Mouse (Mus musculus) intestine, postnatal 0 days (tissue): ENCODE data around the gene Zyg11a. TPM values are rescaled to one million over a fixed set of nuclear protein-coding genes. Genes with fewer than 3 reads are reported as not detected.

Experiments used
- ATAC-seq: fragments of 200-750 bp; cut with Nextera tagmentation; 2 replicates; pipeline ENCODE4 v1.8.0; 2017; ENCODE audit warnings: mild to moderate bottlenecking, moderate TSS enrichment, moderate library complexity
- H3K27ac ChIP-seq: fragments of 300-500 bp; sonication (generic); 2 replicates; pipeline ENCODE4 v1.5.1; 2014; ENCODE audit warnings: mild to moderate bottlenecking, low read depth, low read length, moderate library complexity
- H3K27me3 ChIP-seq: fragments of 300-500 bp; sonication (generic); replicated peaks from 2 replicates; pipeline ENCODE4 v1.6.1; 2014; ENCODE audit warnings: low read length, mixed read lengths; ENCODE audit not compliant: control insufficient read depth, insufficient read depth
- H3K36me3 ChIP-seq: fragments of 300-500 bp; sonication (generic); 2 replicates; pipeline ENCODE4 v1.6.1; 2014; ENCODE audit warnings: mild to moderate bottlenecking, moderate library complexity; ENCODE audit not compliant: control insufficient read depth, insufficient read depth
- H3K4me1 ChIP-seq: fragments of 300-500 bp; sonication (generic); replicated peaks from 2 replicates; pipeline ENCODE4 v1.6.1; 2014; ENCODE audit warnings: antibody characterized with exemption, low read length, mixed read lengths; ENCODE audit not compliant: control insufficient read depth, insufficient read depth
- H3K4me2 ChIP-seq: fragments of 300-500 bp; sonication (generic); replicated peaks from 2 replicates; pipeline ENCODE4 v1.6.1; 2014; ENCODE audit warnings: low read depth, mild to moderate bottlenecking, moderate library complexity
- H3K4me3 ChIP-seq: fragments of 300-500 bp; sonication (generic); 2 replicates; pipeline ENCODE4 v1.5.1; 2014; ENCODE audit warnings: low read depth, low read length
- H3K9ac ChIP-seq: fragments of 300-500 bp; sonication (generic); 2 replicates; pipeline ENCODE4 v1.6.1; 2014; ENCODE audit warnings: mild to moderate bottlenecking, low read depth, low read length
- H3K9me3 ChIP-seq: fragments of 300-500 bp; sonication (generic); 2 replicates; pipeline ENCODE4 v1.6.1; 2016; ENCODE audit warnings: mixed run types; ENCODE audit not compliant: control insufficient read depth
- CTCF ChIP-seq: sonication (generic); IDR thresholded peaks from 2 replicates; pipeline ENCODE4 v1.5.1; 2016; ENCODE audit warnings: low read depth, mild to moderate bottlenecking, control low read depth, antibody characterized with exemption, moderate library complexity
- WGBS: fragments of 180-500 bp; shearing (Covaris S2); extraction: QIAGEN DNeasy Blood & Tissue Kit; methylation state at CpG from one replicate; pipeline ENCODE4 v1.1.7; 2014; 5-methylcytosine and 5-hydroxymethylcytosine counted together
- polyA plus RNA-seq: library from polyadenylated mRNA; unstranded; fragments of >200 nt; fragmentation: Nextera tagmentation; extraction: Ambion mirVana; gene quantifications from 2 replicates; pipeline ENCODE4 v1.2.1, GENCODE M21; 2015

Gene Zyg11a
- polyA plus RNA-seq, result 0.10 and 0.18 TPM in 2 replicates

DNA sequence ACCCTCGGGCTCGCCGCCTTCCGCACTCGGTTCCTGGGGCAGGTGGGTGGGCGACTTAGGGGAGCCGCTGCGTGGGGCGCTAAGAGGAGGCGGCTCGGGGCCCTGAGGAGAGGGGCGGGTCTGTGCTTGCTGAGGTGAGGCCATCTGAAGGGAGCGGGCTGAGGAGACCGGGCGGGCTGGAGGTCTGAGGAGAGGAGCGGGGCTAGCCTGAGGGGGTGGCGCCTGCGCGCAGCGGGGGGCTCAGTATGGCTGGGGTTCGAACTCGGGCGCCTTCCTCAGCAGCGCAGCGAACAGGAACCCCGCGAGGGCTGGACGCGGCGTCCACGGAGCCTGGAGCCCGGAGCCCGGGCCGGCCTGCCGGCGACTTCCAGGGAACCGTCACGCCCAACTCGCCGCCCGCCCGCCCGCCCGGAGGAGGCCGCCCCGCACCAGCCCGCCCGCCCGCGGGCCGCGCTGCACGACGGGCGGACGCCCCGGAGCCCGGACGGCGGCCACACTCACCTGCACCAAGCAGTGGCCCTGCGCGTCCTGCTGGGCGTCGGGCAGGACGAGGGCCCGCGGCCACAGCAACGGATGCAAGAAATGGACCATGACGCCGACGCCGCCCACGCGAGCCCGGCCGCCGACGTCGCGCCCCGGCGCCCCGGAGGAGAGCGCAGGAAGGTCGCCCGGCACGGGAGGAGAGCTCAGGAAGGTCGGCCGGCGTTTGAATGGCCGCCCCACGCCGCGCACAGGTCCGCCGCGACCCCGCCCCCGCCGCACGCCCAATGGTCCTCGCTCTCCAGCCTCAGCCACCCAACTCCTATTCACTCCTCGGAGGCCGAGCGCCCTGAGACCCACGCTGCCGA lies at the start of gene Zyg11a:
Zyg11a (minus strand) TSS at position 717 of the 848 bp plus-strand sequence.
- TF ChIP-seq CTCF, result no peak
- WGBS, result 2% methylated on average over 98 of the region's 107 CpGs
- peak; percentile 63 for ATAC-seq

DNA sequence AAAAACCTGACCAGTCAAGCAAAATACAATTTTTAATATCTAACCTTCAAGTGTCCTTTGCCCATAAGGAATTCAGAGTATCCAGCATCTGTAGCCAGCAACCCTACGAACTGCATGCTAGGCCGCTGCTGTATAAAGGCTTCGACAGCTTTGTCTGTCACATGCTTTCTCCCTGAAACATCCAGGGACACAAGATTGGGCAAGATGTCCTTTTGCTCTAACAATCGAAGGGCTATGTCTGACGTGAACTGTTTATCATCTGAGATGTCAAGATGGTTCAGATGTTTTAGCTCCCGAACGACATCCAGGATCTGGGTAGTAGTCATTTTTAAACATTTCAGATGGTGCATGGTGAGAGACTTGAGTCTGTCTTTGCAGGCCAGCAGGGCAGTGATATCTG lies 47.9 kb upstream of the Zyg11a start:
- 93% methylated on average over 7 of the region's 7 CpGs for WGBS
- no peak for ATAC-seq
- no peak overlapping the region for H3K27ac ChIP-seq
- H3K4me3 ChIP-seq, result no peak overlapping the region
- peaks cover 26% of the 10 kb centered on the region for H3K36me3 ChIP-seq
- H3K9me3 ChIP-seq, result no peaks in the 10 kb centered on the region
- H3K9ac ChIP-seq, result no peak overlapping the region
- no peaks in the 10 kb centered on the region for H3K27me3 ChIP-seq
- TF ChIP-seq CTCF, result no peak
- H3K4me2 ChIP-seq, result no peak overlapping the region
- no peaks in the 10 kb centered on the region for H3K4me1 ChIP-seq

More for the DNA sequence above, at the start of gene Zyg11a:
- 0 out of 2 replicates have a peak, but pooled peaks cover 4% of the 10 kb centered on the region for H3K27me3 ChIP-seq
- no peaks in the 10 kb centered on the region for H3K9me3 ChIP-seq
- H3K27ac ChIP-seq, result no peak within 1 kb of the TSS
- peak within 1 kb of the TSS; percentile 42; the same call in 1 of the 2 replicates for H3K9ac ChIP-seq
- H3K36me3 ChIP-seq, result no peaks in the 10 kb centered on the region
- H3K4me1 ChIP-seq, result no peaks in the 10 kb centered on the region
- H3K4me3 ChIP-seq, result peak within 1 kb of the TSS; percentile 47
- H3K4me2 ChIP-seq, result peak within 1 kb of the TSS; percentile 85

DNA sequence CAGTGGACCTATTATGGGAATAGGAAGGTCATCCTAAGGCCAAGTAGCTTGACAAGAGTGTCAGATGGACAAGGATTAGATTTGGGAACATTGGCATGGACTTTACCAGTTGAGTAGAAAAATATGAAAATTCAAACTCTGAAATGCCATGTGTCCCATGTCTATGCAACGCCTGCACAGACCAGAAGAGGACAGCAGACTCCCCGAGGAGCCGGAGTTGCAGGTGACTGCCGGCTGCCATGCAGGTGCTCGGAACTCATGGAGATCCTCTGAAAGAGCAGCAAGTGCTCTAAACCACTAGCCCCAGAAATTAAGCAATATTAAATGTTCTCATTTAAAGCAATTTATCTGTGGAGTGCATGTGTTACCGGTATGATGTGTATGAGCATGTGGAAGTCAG lies 35.5 kb upstream of the Zyg11a start:
- no peak overlapping the region for H3K27ac ChIP-seq
- H3K4me3 ChIP-seq, result no peak overlapping the region
- no peak overlapping the region for H3K4me2 ChIP-seq
- WGBS, result 92% methylated on average over 6 of the region's 6 CpGs
- H3K36me3 ChIP-seq, result peaks cover 53% of the 10 kb centered on the region
- H3K9me3 ChIP-seq, result no peaks in the 10 kb centered on the region
- no peak overlapping the region for H3K9ac ChIP-seq
- no peak for ATAC-seq
- H3K4me1 ChIP-seq, result no peaks in the 10 kb centered on the region
- TF ChIP-seq CTCF, result peak; percentile 62
- no peaks in the 10 kb centered on the region for H3K27me3 ChIP-seq

DNA sequence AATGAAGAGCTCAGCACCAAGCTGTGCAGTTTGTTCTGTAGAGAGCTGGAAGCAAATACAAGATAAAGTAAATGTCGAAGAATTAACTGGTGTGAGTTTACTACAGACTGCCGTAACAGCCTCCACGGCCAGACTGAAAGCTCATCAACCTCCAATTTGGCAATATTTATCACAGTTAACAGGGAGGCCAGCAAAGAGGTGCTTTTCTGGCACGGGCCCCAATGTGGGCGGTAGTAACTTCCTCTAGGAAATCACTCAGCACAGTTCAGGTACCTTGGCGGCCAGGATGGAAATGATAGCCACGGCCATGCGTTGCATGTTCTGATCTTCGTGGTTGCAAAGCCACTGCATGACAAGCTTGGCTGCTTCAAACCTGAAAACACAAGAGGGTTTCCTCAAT lies 32.7 kb upstream of the Zyg11a start:
- Histone ChIP-seq H3K4me1 (no peaks in the 10 kb centered on the region), H3K27ac (no peak overlapping the region), H3K36me3 (peaks cover 46% of the 10 kb centered on the region), H3K27me3 (no peaks in the 10 kb centered on the region), H3K9me3 (no peaks in the 10 kb centered on the region), H3K9ac (no peak overlapping the region), H3K4me2 (no peak overlapping the region), H3K4me3 (no peak overlapping the region)
- no peak for ATAC-seq
- WGBS, result 91% methylated on average over 9 of the region's 9 CpGs
- TF ChIP-seq CTCF, result no peak

DNA sequence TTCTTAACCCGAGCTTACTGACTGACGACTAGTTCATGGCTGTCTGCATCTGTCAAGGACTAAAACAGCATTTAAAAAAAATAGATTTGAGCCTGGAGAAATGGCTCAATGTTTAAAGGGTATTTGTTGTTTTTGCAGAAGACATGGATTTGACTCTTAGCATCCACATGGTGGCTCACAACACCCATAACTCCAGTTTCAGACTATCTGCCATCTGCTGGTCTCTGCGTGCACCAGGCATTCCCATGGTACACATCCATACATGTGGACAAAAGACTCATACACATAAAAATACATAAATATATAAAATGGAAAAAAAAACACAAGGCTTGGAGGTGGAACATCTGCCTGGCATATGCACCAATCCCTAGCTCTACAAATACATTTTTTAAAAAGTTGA lies 31.5 kb upstream of the Zyg11a start:
- no peaks in the 10 kb centered on the region for H3K4me1 ChIP-seq
- TF ChIP-seq CTCF, result peak; percentile 49
- H3K9me3 ChIP-seq, result no peaks in the 10 kb centered on the region
- H3K27me3 ChIP-seq, result no peaks in the 10 kb centered on the region
- ATAC-seq, result no peak
- no peak overlapping the region for H3K4me2 ChIP-seq
- WGBS, result 92% methylated on average over 3 of the region's 3 CpGs
- H3K4me3 ChIP-seq, result no peak overlapping the region
- no peak overlapping the region for H3K27ac ChIP-seq
- H3K36me3 ChIP-seq, result peaks cover 41% of the 10 kb centered on the region
- H3K9ac ChIP-seq, result no peak overlapping the region

DNA sequence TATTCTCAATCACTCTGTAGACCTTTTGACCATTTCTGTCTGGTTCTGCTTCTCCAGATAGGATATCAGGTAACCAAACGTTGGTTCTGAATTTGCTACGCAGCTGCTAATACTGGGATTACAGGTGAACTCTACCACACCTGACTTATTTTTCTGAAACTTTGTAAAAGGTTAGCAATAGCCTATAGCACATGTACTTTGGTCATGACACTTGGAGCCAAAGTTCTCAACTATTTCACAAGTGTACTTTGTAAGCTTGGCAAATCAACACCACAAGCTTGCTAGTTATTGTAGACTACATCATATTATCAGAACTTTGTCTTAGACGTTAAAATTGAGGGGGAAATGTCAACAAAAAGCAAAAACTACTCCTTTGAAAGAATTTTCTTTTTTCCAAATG lies 15.8 kb upstream of the Zyg11a start:
- ATAC-seq, result peak; percentile 83

More for the DNA sequence above, 15.8 kb upstream of the Zyg11a start:
- 43% methylated on average over 3 of the region's 3 CpGs for WGBS
- Histone ChIP-seq H3K9me3 (no peaks in the 10 kb centered on the region), H3K27ac (peak overlapping the region; percentile 81), H3K36me3 (peaks cover 44% of the 10 kb centered on the region), H3K4me2 (no peak overlapping the region), H3K27me3 (no peaks in the 10 kb centered on the region), H3K9ac (no peak overlapping the region), H3K4me1 (no peaks in the 10 kb centered on the region), H3K4me3 (no peak overlapping the region)
- no peak for TF ChIP-seq CTCF
